In genomic region chr11:94148931-94149491, GRCm38 (mm10) we compare ENCODE assay signal across 8 mouse cellular contexts.
DNase-seq lines count a peak whose midpoint lies in the region; ATAC-seq and TF ChIP-seq lines count a peak whose summit lies in the region.

No protein-coding gene starts in this region.

- H3K27ac ChIP-seq in embryonic fibroblast, embryonic 13.5 days (ENCODE audit: insufficient read depth, low read length) = no peak overlapping the region
- peak overlapping the region; percentile 37; the same call in 1 of the 2 replicates for H3K27ac ChIP-seq in heart, embryonic 16.5 days (ENCODE audit: low read length)

- H3K9ac ChIP-seq in heart, embryonic 16.5 days (ENCODE audit: low read length) = peak overlapping the region; percentile 78

- H3K27me3 ChIP-seq in heart, embryonic 16.5 days (ENCODE audit: control insufficient read depth, insufficient read depth, low read length) = no peaks in the 10 kb centered on the region
- peaks cover 1% of the 10 kb centered on the region; the same call in 1 of the 2 replicates for H3K27me3 ChIP-seq in splenic B cell, adult 2 months (ENCODE audit: control insufficient read depth, insufficient read depth, low read length, poor library complexity, severe bottlenecking)

- no peak; the same call in 1 of the 2 replicates for ATAC-seq in heart, embryonic 16.5 days (replicated peaks; ENCODE audit: extremely low read depth, insufficient read depth, low FRiP score)
- ATAC-seq in megakaryocyte progenitor cell, adult 5-6 weeks (replicated peaks; ENCODE audit: poor library complexity) = peak; percentile 73

- no peak for TF ChIP-seq CTCF in embryonic fibroblast, embryonic 13.5 days (IDR thresholded peaks at IDR 0.05; ENCODE audit: borderline replicate concordance, insufficient read depth, low read length)

- H3K4me1 ChIP-seq in embryonic fibroblast, embryonic 13.5 days (ENCODE audit: control insufficient read depth, insufficient read depth, low read length) = no peaks in the 10 kb centered on the region
- H3K4me1 ChIP-seq in heart, embryonic 16.5 days (ENCODE audit: control insufficient read depth, insufficient read depth, low read length) = peaks cover 14% of the 10 kb centered on the region; the same call in 1 of the 2 replicates

- peak; percentile 64 to 89 for DNase-seq in adrenal gland, adult (ENCODE audit: inconsistent age in 2 of 2, low spot score in 1 of 2)
- DNase-seq in adrenal gland, adult 8-10 months = no peak
- DNase-seq in adrenal gland, postnatal 36 days = peak; percentile 58 to 62
- peak; percentile 73 to 76 for DNase-seq in left cerebral cortex, adult 8-10 months (ENCODE audit: low spot score in 2 of 2)
- peak; percentile 21 for DNase-seq in splenic B cell, adult 2 months (ENCODE audit: low read depth, low spot score)

- no peaks in the 10 kb centered on the region for H3K9me3 ChIP-seq in heart, embryonic 16.5 days (replicated peaks; ENCODE audit: control insufficient read depth, low read length)

- 1% methylated on average over 46 of the region's 46 CpGs for WGBS in heart, embryonic 16.5 days

- TF ChIP-seq POLR2A in embryonic fibroblast, embryonic 13.5 days (IDR thresholded peaks at IDR 0.05; ENCODE audit: low read depth, low read length) = no peak

- H3K4me2 ChIP-seq in heart, embryonic 16.5 days (ENCODE audit: low read depth, low read length) = peak overlapping the region; percentile 95

- no peaks in the 10 kb centered on the region for H3K36me3 ChIP-seq in heart, embryonic 16.5 days (ENCODE audit: control insufficient read depth, insufficient read depth)
- no peaks in the 10 kb centered on the region for H3K36me3 ChIP-seq in splenic B cell, adult 2 months (ENCODE audit: control insufficient read depth, insufficient read depth, low read length, poor library complexity, severe bottlenecking)

- peak overlapping the region; percentile 48 for H3K4me3 ChIP-seq in embryonic fibroblast, embryonic 13.5 days (ENCODE audit: insufficient read depth, low read length)
- H3K4me3 ChIP-seq in heart, embryonic 16.5 days (ENCODE audit: low read length) = peak overlapping the region; percentile 63
